Mouse (Mus musculus): ENCODE results near the gene Msgn1.

Gene Msgn1

DNA sequence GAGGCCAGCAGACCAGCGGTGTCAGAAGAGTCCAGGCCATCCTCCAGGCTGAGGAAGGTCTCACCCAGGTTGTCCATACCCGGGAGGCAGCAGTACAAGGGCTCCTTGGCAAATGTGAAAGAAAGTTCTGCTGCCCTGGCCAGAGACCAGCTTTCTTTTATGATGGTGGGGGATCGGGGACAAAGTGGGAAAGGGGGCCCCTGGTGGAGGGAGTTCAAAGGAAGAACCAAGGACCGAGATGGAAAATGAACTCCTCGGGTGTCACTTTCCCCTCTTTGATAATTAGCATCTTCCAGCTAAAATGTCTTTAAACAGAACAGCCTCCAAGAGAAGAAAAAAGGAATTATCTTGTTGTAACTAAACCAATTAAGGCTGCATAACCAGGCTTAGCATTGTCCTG, at the start of gene Msgn1:
Gene Msgn1, minus strand, starts transcription at position 101 of the 400 bp plus-strand sequence.
- no peak for DNase-seq (ENCODE audit: low read depth, low spot score)

- no peak for DNase-seq (ENCODE audit: low read depth, low spot score)
Measured at GRCm38 (mm10) chr12:11250322-11250721, 41.5 kb upstream of the Msgn1 start.

DNA sequence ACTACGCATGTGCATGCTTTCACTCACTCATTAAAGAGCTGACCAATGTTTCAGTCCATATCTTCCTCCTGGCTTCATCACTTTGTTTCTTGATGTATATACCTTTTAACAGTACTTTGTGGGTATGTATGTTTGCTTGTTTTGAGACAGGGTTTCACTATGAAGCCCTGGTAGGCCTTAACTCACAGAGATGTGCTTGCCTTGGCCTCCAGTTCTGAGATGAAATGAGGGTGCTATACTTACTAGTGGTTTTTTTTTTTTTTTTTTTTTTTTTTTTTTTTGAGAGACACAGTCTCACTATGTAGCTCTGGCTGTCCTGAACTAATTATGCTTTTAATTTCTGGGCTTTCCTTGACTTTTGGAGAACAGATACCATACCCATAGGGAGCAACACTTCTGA, 38.7 kb upstream of the Msgn1 start:
- no peak for DNase-seq (ENCODE audit: low read depth, low spot score)

DNA sequence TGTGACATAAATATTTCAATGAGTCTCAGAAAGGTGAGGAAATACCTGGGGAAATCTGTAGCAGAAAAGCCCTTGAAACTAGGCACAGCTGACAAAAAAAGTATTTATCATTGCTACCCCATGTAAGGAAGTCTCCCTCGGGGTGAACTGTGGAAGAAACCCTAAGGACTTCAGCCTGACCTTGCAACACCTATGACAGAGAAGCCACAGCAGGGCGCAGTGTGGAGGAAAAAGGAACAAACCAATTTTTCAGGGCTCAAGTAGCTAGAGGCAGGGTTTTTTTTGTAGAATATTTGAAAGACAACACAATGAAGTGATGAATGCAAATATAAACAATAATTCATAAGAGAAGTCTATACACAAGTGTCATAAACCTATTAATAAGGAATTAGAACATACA, 27.2 kb upstream of the Msgn1 start:
- DNase-seq (ENCODE audit: low read depth, low spot score): no peak

DNA sequence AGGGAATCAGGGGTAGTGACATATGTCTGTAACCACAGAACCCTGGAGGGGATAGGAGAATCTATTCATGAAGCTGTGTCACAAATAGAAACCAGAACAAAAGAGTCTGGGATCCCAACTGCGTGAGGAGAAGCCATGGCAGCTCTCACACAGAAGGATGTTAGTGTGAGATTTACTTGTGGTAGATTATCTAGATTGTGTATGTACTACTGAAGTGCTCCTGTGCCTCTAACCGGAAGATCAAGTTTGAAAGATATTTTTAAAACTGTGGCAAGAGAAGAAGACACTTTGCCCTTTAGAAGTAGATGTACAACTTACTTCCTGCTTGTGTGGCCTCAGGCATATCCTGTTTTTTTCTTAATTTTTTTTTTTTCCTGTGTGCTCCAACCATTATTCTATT, 21.5 kb upstream of the Msgn1 start:
- DNase-seq (ENCODE audit: low read depth, low spot score): no peak

- no peak for DNase-seq (ENCODE audit: low read depth, low spot score)
Measured at GRCm38 (mm10) chr12:11226529-11227268, 17.9 kb upstream of the Msgn1 start.

- no peak for DNase-seq (ENCODE audit: low read depth, low spot score)
Measured at GRCm38 (mm10) chr12:11226123-11226522, 17.4 kb upstream of the Msgn1 start.

GRCm38 (mm10) chr12:11224722-11225121, 15.9 kb upstream of the Msgn1 start:
- DNase-seq (ENCODE audit: low read depth, low spot score): no peak

GRCm38 (mm10) chr12:11223090-11223489, 14.3 kb upstream of the Msgn1 start:
- DNase-seq (ENCODE audit: low read depth, low spot score): no peak

- DNase-seq (ENCODE audit: low read depth, low spot score): no peak
Measured at GRCm38 (mm10) chr12:11222566-11222965, 13.8 kb upstream of the Msgn1 start.

DNA sequence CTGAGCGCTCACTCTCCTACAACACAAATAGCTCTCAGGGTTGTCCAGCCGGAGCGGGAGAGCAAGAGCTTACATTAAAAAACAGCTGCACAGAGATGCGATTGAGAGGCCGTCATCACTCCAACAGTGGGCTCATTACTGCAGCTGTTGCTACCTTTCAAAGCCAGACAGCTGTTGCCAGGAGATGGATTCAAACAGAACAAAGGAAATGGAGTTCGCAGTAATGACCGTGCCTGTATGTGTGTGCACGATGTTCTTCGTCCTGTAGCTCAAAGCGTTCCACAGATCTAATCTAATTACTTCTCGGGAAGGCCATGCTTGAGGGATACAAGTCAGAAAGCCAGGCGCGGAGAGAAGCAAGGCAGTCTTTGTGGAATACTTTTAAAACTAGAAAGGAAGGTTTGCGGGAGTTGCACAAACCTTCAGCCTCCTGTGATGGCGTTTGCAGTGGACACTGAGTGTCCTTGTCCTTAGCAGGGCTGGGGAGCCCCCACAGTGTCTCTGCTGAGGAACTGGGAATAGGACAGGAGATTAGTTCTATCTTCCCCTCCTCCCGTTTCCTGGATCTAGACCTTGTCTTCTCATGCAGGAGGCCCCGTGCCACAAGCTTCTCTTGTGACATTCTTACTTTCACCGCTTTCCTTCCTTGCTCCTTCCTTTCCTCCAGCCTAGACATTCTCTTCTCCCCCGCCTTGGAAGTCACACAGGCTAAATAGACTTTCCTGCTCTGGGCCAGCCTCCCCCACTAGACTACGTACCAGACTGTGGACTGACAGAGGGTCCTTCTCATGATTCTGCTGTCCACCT, 13.0 kb upstream of the Msgn1 start:
- DNase-seq (ENCODE audit: low read depth, low spot score): no peak

GRCm38 (mm10) chr12:11217726-11218250, 9.0 kb upstream of the Msgn1 start:
- no peak for DNase-seq (ENCODE audit: low read depth, low spot score)

DNA sequence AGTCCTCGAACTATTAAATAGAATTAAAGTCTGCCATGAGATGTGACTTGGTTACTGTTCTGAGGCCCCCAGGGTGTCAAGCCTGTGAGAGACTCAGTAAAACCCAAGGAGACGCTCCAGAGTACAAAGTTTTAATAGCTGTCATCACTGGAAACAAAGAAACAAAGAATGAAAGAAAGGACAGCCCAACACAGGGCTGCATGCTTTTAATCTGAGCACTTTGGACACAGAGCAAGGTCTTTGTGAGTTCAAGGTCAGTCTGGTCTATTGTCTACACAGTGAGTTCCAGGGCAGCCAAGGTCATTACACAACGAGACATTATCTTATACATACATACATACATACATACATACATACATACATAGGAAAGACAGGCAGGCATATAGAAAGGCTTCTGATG, 7.7 kb upstream of the Msgn1 start:
- DNase-seq (ENCODE audit: low read depth, low spot score): no peak

DNA sequence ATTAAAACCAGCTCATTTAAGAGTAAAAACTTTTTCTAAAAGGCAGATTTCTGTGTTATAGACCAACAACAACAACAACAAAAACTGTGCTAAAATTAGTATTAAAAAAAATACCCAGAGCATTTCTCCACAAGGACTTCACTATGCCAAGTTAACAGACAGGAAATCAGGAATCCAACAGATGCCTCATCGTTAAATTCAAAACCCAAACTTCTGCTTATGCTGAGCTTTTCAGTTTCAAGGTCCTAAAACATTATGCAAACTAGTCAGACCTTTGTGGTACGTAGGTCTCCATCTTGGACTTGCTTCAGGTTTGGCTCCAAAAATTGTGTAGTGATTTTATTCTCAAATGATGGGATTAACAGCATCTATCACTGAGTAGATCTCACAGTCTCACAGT, 6.8 kb upstream of the Msgn1 start:
- DNase-seq (ENCODE audit: low read depth, low spot score): no peak

GRCm38 (mm10) chr12:11214776-11215175, 6.0 kb upstream of the Msgn1 start:
- no peak for DNase-seq (ENCODE audit: low read depth, low spot score)

GRCm38 (mm10) chr12:11212881-11213280, 4.1 kb upstream of the Msgn1 start:
- DNase-seq (ENCODE audit: low read depth, low spot score): no peak

DNA sequence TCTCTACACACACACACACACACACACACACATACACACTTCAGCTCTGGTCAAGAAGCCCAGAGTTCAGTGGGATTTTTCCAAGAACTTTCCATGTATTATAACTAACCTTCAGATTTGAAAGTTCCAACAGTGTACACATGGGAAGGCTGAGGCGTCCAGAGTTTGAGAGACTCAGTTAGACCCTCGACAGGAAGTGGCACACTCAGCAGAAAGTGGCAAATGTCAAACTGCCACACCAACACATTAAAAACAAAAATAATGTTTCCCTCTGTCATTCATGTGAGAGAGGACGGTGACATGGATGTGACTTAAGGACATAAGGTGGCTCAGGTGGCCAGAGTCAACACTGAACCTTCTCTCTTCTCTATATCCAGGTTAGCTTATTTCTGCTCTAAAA, 1.6 kb upstream of the Msgn1 start:
- DNase-seq (ENCODE audit: low read depth, low spot score): no peak

GRCm38 (mm10) chr12:11209636-11210035, 864 bp upstream of the Msgn1 start:
- no peak for DNase-seq (ENCODE audit: low read depth, low spot score)

- DNase-seq (ENCODE audit: low read depth, low spot score): no peak
Measured at GRCm38 (mm10) chr12:11206321-11206720, 2.5 kb downstream of the Msgn1 start.

GRCm38 (mm10) chr12:11203694-11204665, 4.8 kb downstream of the Msgn1 start:
- DNase-seq (ENCODE audit: low read depth, low spot score): no peak

DNA sequence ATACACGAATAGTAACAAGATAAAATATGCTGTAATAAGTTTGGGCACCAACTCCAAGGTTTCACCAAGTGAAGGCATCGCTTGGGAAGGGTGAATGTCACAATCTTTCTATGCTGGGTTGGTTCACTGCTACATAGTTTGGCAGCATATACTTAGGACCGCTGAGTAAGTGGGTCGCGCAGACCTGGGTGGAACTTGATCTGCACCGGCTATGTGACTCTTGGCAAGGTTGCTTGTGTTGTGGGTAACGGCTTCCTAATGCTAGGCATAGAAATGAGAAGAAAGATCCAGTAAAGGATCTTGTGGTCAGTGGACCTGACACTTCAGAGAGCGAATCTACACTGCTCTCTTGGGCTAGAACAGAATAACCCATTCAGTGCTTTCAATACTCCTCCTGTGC, 6.3 kb downstream of the Msgn1 start:
- DNase-seq (ENCODE audit: low read depth, low spot score): no peak

DNA sequence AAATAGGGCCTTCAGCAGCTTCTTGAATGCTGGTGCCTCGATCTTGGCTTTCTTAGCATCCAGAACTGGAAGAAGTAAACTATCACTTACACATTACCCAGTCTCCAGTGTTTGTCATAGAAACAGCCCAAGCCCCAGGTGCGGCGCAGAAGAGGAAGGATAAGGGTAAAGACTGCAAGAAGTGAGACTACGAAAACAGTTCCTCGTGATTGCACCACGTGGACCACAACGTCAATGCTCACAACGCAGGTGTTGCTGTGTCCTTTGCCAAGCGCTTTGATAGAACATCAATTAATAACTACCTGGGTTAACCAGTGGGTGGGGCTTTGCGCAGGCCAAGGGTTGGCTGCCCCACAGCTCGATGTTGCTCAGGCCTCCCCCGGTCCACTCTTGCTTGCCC, 8.1 kb downstream of the Msgn1 start:
- no peak for DNase-seq (ENCODE audit: low read depth, low spot score)

All from WW6 (cell line).